Mouse (Mus musculus): Measurements from ENCODE around the gene Rgs7bp. TPM values are rescaled to one million over a fixed set of nuclear protein-coding genes. Genes with fewer than 3 reads are reported as not detected.
A peak's percentile ranks its signal among the peaks of the same experiment; 100 is the strongest.

The Rgs7bp gene
- total RNA-seq, 2 experiments from 2014 or later: 133 to 138 TPM

DNA sequence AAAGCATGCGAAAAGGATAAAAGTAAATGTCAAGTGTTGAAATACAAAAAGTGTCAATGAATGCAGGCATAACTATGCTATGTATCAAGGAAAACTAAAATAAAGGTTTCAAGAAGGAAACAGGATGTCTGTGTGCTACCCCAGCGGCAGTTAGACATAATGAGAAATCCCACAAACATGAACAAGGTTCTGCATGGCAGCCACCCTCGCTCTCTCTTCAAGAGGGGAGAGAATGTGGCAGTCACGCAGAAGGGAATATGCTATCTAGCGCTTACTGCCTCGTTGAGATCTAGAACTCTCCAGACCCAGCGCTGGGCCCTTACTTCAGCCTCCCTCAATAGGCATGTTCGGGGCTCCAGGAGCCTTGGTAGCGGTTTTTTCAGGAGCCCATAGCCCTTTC, 38.2 kb downstream of the Rgs7bp start:
- DNase-seq (ENCODE audit: low spot score in 2 of 2): no peak
- intact Hi-C loops (cut with DNase I): no loop called here

- intact Hi-C loops (cut with DNase I): no loop called here
- no peak for DNase-seq (ENCODE audit: low spot score in 2 of 2)
Measured at GRCm38 (mm10) chr13:105015710-105016404, 38.9 kb downstream of the Rgs7bp start.

GRCm38 (mm10) chr13:105011300-105011699, 43.4 kb downstream of the Rgs7bp start:
- DNase-seq (ENCODE audit: low spot score in 2 of 2): peak in 1 of 2 experiments; percentile 41
- intact Hi-C loops (cut with DNase I): no loop called here

- DNase-seq (ENCODE audit: low spot score in 2 of 2): no peak
- intact Hi-C loops (cut with DNase I): no loop called here
Measured at GRCm38 (mm10) chr13:105008891-105009290, 45.8 kb downstream of the Rgs7bp start.

DNA sequence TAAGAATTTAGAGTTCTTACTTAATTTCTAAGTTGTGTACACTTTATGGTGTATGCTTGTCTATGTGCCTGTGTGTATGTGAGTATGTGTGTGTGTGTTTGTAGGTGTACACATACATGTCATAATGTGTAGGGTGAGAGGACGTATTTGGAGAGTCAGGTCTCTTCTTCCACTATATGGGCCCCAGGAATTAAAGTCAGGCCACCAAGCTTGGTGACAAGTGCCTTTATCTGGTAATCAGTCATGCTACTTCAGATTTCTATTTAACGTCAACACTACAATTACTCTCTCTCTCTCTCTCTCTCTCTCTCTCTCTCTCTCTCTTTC, 51.9 kb downstream of the Rgs7bp start:
- DNase-seq (ENCODE audit: low spot score in 2 of 2): no peak
- intact Hi-C loops (cut with DNase I): no loop called here

- intact Hi-C loops (cut with DNase I): no loop called here
- no peak for DNase-seq (ENCODE audit: low spot score in 2 of 2)
Measured at GRCm38 (mm10) chr13:105002132-105002830, 52.4 kb downstream of the Rgs7bp start.

DNA sequence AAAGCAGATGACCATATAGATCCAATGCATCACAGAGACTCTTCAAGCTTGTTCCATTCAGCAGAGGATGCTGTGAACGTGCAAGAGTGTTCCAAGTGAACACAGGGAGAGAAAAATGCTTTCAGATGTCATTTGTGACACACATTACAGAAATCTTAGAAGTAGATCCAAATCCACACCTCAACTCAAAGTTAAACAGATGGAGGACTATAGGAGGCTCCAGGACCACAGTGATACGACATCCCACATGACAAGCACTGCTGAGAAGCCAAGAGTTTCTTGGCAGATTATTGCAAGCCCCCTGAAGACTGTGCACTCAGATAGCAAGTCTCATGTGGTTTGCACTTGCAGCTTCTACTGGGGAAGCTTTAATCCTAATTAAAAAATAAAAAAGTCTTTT, 53.0 kb downstream of the Rgs7bp start:
- DNase-seq (ENCODE audit: low spot score in 2 of 2): no peak
- intact Hi-C loops (cut with DNase I): no loop called here

DNA sequence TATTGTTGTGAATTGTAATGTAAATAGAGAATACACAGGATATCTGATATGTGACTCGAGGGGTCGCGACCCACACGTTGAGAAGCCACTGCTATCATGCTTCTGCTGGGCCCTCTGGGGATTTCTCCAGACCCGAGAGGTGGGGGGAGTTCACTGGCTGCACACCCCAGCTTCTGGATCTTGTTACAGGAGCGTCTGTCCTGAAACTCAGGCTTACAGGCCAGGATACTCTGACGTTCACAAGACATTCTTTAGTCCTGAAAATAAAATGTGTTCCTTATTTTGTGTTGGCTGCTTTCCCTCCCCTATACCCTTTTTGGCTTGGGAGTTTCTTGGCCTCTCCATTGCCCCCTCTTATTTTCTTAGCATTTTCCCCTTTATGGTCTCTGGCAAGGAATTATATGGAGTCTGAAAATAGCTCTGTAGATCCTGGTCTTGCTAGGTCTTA, 65.9 kb downstream of the Rgs7bp start:
- intact Hi-C loops (cut with DNase I): no loop called here
- DNase-seq (ENCODE audit: low spot score in 2 of 2): no peak

DNA sequence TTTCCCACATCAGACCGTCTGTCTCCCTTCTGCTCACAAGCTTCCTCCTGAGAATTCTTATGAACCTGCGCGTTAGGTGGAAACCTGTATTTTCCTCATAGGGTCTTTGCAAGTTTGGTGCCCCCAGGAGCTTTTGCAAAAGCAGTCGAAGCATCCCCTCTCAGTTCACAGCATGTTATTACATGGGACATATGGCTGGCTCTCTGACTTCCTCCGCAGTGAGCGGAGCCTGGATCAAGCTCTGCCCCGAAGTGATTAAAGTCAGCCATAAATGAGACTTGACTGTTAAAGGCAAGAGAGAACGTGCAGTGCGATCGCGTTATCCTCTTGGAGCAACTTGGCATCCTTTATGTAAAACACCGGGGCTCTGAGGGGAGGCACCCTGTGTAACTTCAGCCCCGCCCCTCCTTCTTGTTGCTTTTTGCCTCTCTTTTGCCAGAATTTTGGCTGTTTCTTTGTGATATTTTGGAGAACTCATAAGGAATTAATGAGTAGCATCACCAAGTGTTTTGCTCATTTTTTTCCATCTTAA, 66.7 kb downstream of the Rgs7bp start:
- intact Hi-C loops (cut with DNase I): no loop called here
- no peak for DNase-seq (ENCODE audit: low spot score in 2 of 2)

DNA sequence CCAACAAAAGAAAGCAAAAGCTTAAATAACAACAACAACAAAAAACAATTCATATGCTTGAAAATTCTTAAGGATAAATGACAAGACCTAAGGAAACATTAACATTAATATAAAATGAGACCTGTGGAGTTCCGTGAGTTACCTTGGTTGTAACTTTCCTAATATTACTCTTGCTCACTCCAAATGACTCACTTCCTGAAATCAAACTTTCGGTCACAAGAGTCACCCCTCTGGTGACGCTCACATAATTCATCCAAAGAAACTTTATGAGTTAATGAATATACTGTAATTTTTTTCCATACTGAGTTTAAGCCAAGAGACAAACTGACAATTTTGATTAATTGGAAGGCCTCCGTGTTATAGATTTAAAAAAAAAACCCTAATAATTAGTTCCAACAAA, 69.0 kb downstream of the Rgs7bp start:
- no peak for DNase-seq (ENCODE audit: low spot score in 2 of 2)
- intact Hi-C loops (cut with DNase I): no loop called here

DNA sequence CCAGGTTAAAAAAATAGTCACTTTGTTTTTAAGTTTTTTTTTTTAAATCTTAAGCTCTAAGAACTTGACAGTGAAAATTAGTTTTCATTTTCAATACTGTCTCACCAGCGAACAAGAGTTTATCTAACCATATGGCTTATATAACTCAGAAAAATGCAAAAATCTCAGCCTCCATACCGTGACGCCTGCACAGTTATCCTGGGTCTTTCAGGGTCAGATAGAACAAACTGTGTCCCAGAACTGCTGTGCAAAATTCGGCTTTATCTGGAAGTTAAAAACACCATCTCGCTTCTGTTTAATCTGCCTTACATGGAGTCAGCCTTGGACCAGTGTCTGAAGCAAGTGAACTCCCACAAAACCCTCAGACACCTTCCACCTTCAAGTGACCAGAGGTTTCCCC, 70.7 kb downstream of the Rgs7bp start:
- DNase-seq (ENCODE audit: low spot score in 2 of 2): no peak

DNA sequence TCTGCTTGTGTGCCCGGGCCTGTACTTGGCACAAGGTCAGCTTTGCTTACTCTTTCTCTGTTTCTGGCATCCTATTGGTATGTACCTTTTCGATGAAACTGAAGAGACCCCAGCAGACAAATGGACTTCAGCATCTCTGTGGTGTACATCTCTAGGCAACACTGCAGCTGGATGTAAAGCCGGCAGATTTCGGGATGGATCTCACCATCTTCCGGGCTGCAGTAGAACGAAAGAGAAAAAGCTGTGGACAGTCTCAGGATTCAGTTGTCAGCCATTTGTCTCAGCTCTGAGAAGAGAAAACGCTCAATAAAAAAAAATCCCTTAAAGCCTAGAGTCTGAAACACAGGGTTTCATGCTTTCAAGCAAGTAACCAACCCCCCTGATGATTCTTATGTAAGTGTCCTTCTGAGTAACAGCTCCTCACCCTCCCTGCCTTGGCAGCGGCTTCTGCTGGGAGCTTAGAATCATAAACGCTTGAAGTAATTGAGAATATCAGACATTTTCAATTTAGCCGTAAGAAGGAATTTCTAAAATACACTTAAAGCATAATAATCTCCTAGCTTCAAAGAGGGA, 71.9 kb downstream of the Rgs7bp start:
- intact Hi-C loops (cut with DNase I): no loop called here
- DNase-seq (ENCODE audit: low spot score in 2 of 2): peak; percentile 56 to 76

More for the DNA sequence above, 70.7 kb downstream of the Rgs7bp start:
- intact Hi-C loops (cut with DNase I): no loop called here

- DNase-seq (ENCODE audit: low spot score in 2 of 2): no peak
- intact Hi-C loops (cut with DNase I): no loop called here
Measured at GRCm38 (mm10) chr13:104978176-104978575, 76.6 kb downstream of the Rgs7bp start.

- intact Hi-C loops (cut with DNase I): no loop called here
- no peak for DNase-seq (ENCODE audit: low spot score in 2 of 2)
Measured at GRCm38 (mm10) chr13:104967486-104967885, 87.2 kb downstream of the Rgs7bp start.

GRCm38 (mm10) chr13:104963716-104964115, 91.0 kb downstream of the Rgs7bp start:
- no peak for DNase-seq (ENCODE audit: low spot score in 2 of 2)
- intact Hi-C loops (cut with DNase I): loop anchor here (5.0 kb wide), 2 partner anchors 74 to 89 kb away; partner anchors contain the start of gene Rgs7bp

DNA sequence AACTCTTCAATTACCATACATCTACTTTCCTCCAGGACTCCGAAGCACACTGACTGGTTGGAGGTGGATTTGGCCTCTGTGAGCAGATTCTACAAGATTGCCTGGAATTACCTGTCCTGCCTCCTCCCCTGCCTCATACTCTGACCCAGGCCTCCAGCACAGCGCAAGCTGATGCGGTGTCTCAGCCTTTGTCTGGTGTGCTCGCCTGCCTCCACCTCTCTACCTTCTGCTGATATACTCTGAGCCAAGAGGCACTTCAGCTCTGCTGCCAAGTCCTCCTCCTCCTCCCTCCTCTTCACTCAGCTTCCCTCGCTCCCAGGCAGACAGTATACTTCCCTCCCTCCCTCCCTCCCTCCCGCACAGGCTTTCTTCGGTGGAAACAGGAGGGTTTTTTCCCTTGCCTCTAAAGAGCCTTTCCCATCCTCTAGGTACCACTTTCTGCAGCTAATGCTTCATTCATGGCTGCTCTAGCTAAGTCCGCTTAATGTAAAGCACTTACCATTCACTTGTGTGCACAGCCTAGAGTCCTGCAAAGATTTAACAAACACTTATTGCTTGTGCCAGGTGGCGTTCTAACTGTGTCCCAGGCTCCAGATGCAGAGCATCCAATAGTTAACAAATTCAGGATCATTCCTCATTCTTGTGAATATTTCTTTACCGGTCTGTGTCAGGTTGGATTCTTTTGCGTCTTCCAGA, 91.9 kb downstream of the Rgs7bp start:
- intact Hi-C loops (cut with DNase I): loop anchor here (5.0 kb wide), 2 partner anchors 74 to 89 kb away; partner anchors contain the start of gene Rgs7bp
- peak; percentile 58 for DNase-seq (ENCODE audit: low spot score in 2 of 2)

DNA sequence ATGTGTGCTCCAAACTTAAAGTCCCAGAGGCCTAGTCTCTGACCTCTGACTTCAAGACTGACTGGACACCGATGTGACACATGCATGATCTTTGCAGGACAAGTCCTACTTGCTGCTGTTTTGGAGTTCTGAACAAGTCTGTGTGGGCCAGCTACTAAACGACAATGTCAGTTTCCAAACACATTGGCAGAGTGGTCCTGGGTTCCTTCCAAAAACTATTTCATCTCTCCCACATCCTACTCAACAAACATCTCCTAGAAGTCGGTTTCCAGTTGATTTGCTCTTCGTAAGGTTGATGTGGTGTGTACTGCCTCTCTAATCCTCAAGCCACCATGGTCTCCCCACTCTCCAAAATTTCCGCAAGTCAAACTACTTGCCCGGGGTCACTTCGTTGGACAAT, 92.6 kb downstream of the Rgs7bp start:
- intact Hi-C loops (cut with DNase I): loop anchor here (5.0 kb wide), 2 partner anchors 75 to 90 kb away; partner anchors contain the start of gene Rgs7bp

GRCm38 (mm10) chr13:104960951-104961715, 93.6 kb downstream of the Rgs7bp start:
- DNase-seq (ENCODE audit: low spot score in 2 of 2): peak in 1 of 2 experiments; percentile 49
- intact Hi-C loops (cut with DNase I): loop anchor here (5.0 kb wide), 2 partner anchors 76 to 91 kb away; partner anchors contain the start of gene Rgs7bp

More for the DNA sequence above, 92.6 kb downstream of the Rgs7bp start:
- DNase-seq (ENCODE audit: low spot score in 2 of 2): no peak

All from left cerebral cortex, postnatal 14 days (tissue).